Mouse (Mus musculus) neural tube, embryonic 12.5 days (tissue): ENCODE data around the gene Kcnj13. TPM values are rescaled to one million over a fixed set of nuclear protein-coding genes. Genes with fewer than 3 reads are reported as not detected.

Experiments used
- ATAC-seq: fragments of 200-750 bp; cut with Nextera tagmentation; 2 replicates; pipeline ENCODE4 v1.8.0; 2017; ENCODE audit warnings: low read depth, mild to moderate bottlenecking, moderate TSS enrichment, moderate library complexity; ENCODE audit not compliant: low FRiP score
- H3K27ac ChIP-seq: fragments of 300-500 bp; sonication (generic); 2 replicates; pipeline ENCODE4 v1.5.1; 2016
- H3K27me3 ChIP-seq: fragments of 300-500 bp; sonication (generic); replicated peaks from 2 replicates; pipeline ENCODE4 v1.6.1; 2016; ENCODE audit warnings: mild to moderate bottlenecking
- H3K36me3 ChIP-seq: fragments of 300-500 bp; sonication (generic); 2 replicates; pipeline ENCODE4 v1.6.1; 2016; ENCODE audit warnings: mild to moderate bottlenecking
- H3K4me1 ChIP-seq: fragments of 300-500 bp; sonication (generic); 2 replicates; pipeline ENCODE4 v1.6.1; 2016
- H3K4me2 ChIP-seq: fragments of 300-500 bp; sonication (generic); replicated peaks from 2 replicates; pipeline ENCODE4 v1.6.1; 2016; ENCODE audit warnings: mild to moderate bottlenecking
- H3K4me3 ChIP-seq: fragments of 300-500 bp; sonication (generic); 2 replicates; pipeline ENCODE4 v1.5.1; 2016
- H3K9ac ChIP-seq: fragments of 300-500 bp; sonication (generic); 2 replicates; pipeline ENCODE4 v1.6.1; 2016; ENCODE audit warnings: mild to moderate bottlenecking
- H3K9me3 ChIP-seq: fragments of 300-500 bp; sonication (generic); 2 replicates; pipeline ENCODE4 v1.6.1; 2016; ENCODE audit warnings: mild to moderate bottlenecking
- WGBS: fragments of 180-500 bp; shearing (Covaris S2); methylation state at CpG from one replicate; pipeline ENCODE4 v1.1.7; 2016; 5-methylcytosine and 5-hydroxymethylcytosine counted together
- polyA plus RNA-seq: library from polyadenylated mRNA; unstranded; fragments of >200 nt; fragmentation: Nextera tagmentation; extraction: Ambion mirVana; gene quantifications from 2 replicates; pipeline ENCODE4 v1.2.1, GENCODE M21; 2016

The Kcnj13 gene
- polyA plus RNA-seq, 1 experiment from 2014 or later: 1.0 TPM

DNA sequence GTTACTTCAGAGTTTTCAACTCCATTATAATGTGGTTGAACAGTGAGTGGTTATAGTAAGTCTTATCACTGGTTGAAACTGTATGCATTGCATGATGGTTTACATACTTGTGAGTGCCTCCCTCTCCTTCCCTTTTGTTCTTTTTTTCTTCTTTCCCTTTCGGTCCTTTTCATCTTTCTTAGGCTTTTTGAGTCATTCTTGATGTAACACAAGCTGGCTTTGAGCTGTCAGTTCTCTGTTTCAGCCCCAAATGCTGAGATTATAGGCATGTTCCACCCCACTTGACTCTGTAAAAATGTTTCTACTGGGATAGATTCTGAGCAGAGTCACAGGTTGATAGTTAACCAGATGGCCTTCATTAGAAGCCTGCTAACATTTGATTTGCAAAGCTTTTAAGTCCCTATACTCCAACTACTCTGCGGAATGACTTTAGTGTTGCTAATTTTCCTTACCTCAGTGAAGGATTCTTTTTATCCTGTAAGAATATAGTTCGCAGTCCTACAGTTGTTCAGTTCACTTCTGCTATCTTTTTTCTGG is 16.4 kb downstream of the Kcnj13 start:
- Histone ChIP-seq H3K27ac (no peak overlapping the region), H3K9me3 (no peaks in the 10 kb centered on the region), H3K4me2 (no peak overlapping the region), H3K9ac (no peak overlapping the region), H3K4me1 (no peaks in the 10 kb centered on the region), H3K27me3 (no peaks in the 10 kb centered on the region), H3K36me3 (peaks cover 19% of the 10 kb centered on the region), H3K4me3 (no peak overlapping the region)
- WGBS: 90% methylated on average over 3 of the region's 3 CpGs
- ATAC-seq: no peak

DNA sequence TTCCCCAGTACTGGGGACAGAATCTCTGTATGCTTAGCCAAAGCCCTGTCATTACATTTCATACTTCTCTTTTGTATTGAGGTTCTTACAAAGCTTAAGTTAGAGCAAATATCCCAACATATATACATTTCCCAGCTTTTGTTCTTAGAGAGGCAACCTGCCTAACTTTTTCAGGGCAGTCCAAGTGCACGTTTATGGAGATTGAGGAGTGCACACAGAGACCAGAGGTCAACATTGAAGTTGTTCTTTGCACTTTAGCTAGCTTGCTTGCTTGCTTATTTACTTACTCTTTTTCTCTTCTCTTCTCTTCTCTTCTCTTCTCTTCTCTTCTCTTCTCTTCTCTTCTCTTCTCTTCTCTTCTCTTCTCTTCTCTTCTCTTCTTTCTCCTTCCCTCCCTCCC is 34.3 kb downstream of the Kcnj13 start:
- H3K27me3 ChIP-seq: no peaks in the 10 kb centered on the region
- H3K4me2 ChIP-seq: no peak overlapping the region
- H3K9ac ChIP-seq: no peak overlapping the region
- 76% methylated on average over 1 of the region's 1 CpGs for WGBS
- H3K9me3 ChIP-seq: no peaks in the 10 kb centered on the region
- no peak for ATAC-seq
- peaks cover 7% of the 10 kb centered on the region for H3K36me3 ChIP-seq
- H3K27ac ChIP-seq: no peak overlapping the region
- H3K4me1 ChIP-seq: no peaks in the 10 kb centered on the region
- no peak overlapping the region for H3K4me3 ChIP-seq

DNA sequence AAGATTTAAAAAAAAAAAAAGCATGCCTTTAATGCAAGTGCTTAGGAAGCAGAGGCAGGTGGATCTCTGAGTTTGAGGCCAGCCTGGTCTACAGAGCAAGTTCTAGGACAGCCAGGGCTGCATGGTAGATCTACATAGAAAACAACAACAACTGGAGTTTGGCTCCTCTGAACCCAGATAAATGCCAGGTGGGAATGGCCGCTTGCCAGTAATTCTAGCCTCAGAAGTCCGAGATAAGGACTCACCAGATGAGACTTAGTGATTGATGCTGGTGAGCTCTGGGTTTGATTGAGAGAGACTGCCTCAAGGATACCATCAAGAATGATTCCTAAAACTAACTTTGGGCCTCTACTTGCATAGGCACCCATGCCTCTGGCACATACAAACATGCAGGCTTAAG is 44.0 kb downstream of the Kcnj13 start:
- H3K4me1 ChIP-seq: no peaks in the 10 kb centered on the region
- H3K27ac ChIP-seq: no peak overlapping the region
- H3K27me3 ChIP-seq: no peaks in the 10 kb centered on the region
- H3K4me2 ChIP-seq: no peak overlapping the region
- no peaks in the 10 kb centered on the region for H3K9me3 ChIP-seq
- no peak for ATAC-seq
- peaks cover 3% of the 10 kb centered on the region for H3K36me3 ChIP-seq
- no peak overlapping the region for H3K9ac ChIP-seq
- 88% methylated on average over 2 of the region's 2 CpGs for WGBS
- H3K4me3 ChIP-seq: no peak overlapping the region

Other genes starting within 250 kb of the Kcnj13 start
- 65.3 and 70.1 TPM in 2 replicates for gene Ecel1, start 238.2 kb downstream of the Kcnj13 start, polyA plus RNA-seq
- 2.7 and 4.6 TPM in 2 replicates for gene Prss56, start 211.4 kb downstream of the Kcnj13 start, polyA plus RNA-seq
- 0.53 and 0.60 TPM in 2 replicates for gene Chrnd, start 204.1 kb downstream of the Kcnj13 start, polyA plus RNA-seq
- gene Chrng, start 190.1 kb downstream of the Kcnj13 start, polyA plus RNA-seq: 2.0 and 3.2 TPM in 2 replicates
- gene Eif4e2, start 180.8 kb downstream of the Kcnj13 start, polyA plus RNA-seq: 138 and 150 TPM in 2 replicates
- 0.37 and 0.84 TPM in 2 replicates for gene Efhd1, start 130.4 kb downstream of the Kcnj13 start, polyA plus RNA-seq
- gene Gigyf2, start 67.7 kb downstream of the Kcnj13 start, polyA plus RNA-seq: 62.4 and 66.1 TPM in 2 replicates
- gene Snorc, start 75.5 kb upstream of the Kcnj13 start, polyA plus RNA-seq: not detected in 2 replicates
- gene Neu2, start 115.2 kb upstream of the Kcnj13 start, polyA plus RNA-seq: not detected in 2 replicates
- gene Ngef, start 179.1 kb upstream of the Kcnj13 start, polyA plus RNA-seq: 2.6 and 3.0 TPM in 2 replicates
- gene Inpp5d, start 225.6 kb upstream of the Kcnj13 start, polyA plus RNA-seq: 2.9 and 3.3 TPM in 2 replicates